Mouse (Mus musculus) gastrocnemius, postnatal 36 days (tissue): Measurements from ENCODE around the gene Slc2a1. TPM values are rescaled to one million over a fixed set of nuclear protein-coding genes. Genes with fewer than 3 reads are reported as not detected.

Experiments
- DNase-seq, 2 experiments: peaks; one replicate each; pipeline ENCODE4 v3.0.0; 2022
- intact Hi-C: fragments of 180-260 bp; cut with DNase I; formaldehyde crosslinking; loops from one replicate; pipeline ENCODE4 v1.15.1; 2025
- total RNA-seq, 2 experiments: library from RNA; stranded (reverse); gene quantifications; 2 replicates each; pipeline ENCODE4 v1.2.3; 2021

Slc2a1 gene
- total RNA-seq, 2 experiments from 2014 or later, result 4.3 to 5.0 TPM

- DNase-seq, result no peak
- intact Hi-C loops, result no loop called here
These were observed 11.1 kb upstream of the Slc2a1 start for GRCm38 (mm10) chr4:119097421-119097820.

- DNase-seq, result no peak
- intact Hi-C loops, result no loop called here
These were observed 10.0 kb upstream of the Slc2a1 start for GRCm38 (mm10) chr4:119098216-119099210.

- intact Hi-C loops, result no loop called here
- DNase-seq, result no peak
These were observed 7.1 kb upstream of the Slc2a1 start for GRCm38 (mm10) chr4:119101392-119101791.

GRCm38 (mm10) chr4:119102350-119103126 lies 6.0 kb upstream of the Slc2a1 start:
- intact Hi-C loops, result no loop called here
- no peak for DNase-seq

- intact Hi-C loops, result no loop called here
- DNase-seq, result no peak
These were observed 3.7 kb upstream of the Slc2a1 start for GRCm38 (mm10) chr4:119104847-119105246.

- DNase-seq, result peak in 1 of 2 experiments; percentile 27
- intact Hi-C loops, result no loop called here
These were observed 2.8 kb upstream of the Slc2a1 start for GRCm38 (mm10) chr4:119105704-119106103.

- intact Hi-C loops, result no loop called here
- DNase-seq, result no peak
These were observed 644 bp upstream of the Slc2a1 start for GRCm38 (mm10) chr4:119107867-119108266.

- DNase-seq, result no peak
- intact Hi-C loops, result no loop called here
These were observed 1.1 kb downstream of the Slc2a1 start for GRCm38 (mm10) chr4:119109640-119110039.

- intact Hi-C loops, result no loop called here
- no peak for DNase-seq
These were observed 2.0 kb downstream of the Slc2a1 start for GRCm38 (mm10) chr4:119110512-119110911.

GRCm38 (mm10) chr4:119111410-119111809 lies 2.9 kb downstream of the Slc2a1 start:
- no peak for DNase-seq
- intact Hi-C loops, result no loop called here

GRCm38 (mm10) chr4:119112256-119112885 lies 3.9 kb downstream of the Slc2a1 start:
- DNase-seq, result no peak
- intact Hi-C loops, result no loop called here

GRCm38 (mm10) chr4:119115611-119116070 lies 7.1 kb downstream of the Slc2a1 start:
- intact Hi-C loops, result no loop called here
- DNase-seq, result no peak

- no peak for DNase-seq
- intact Hi-C loops, result no loop called here
These were observed 7.8 kb downstream of the Slc2a1 start for GRCm38 (mm10) chr4:119116336-119116735.

GRCm38 (mm10) chr4:119117571-119117970 lies 9.1 kb downstream of the Slc2a1 start:
- no peak for DNase-seq
- intact Hi-C loops, result no loop called here

GRCm38 (mm10) chr4:119118659-119119077 lies 10.2 kb downstream of the Slc2a1 start:
- no peak for DNase-seq
- intact Hi-C loops, result no loop called here

GRCm38 (mm10) chr4:119119354-119119753 lies 10.8 kb downstream of the Slc2a1 start:
- DNase-seq, result no peak
- intact Hi-C loops, result no loop called here

- no peak for DNase-seq
- intact Hi-C loops, result no loop called here
These were observed 11.6 kb downstream of the Slc2a1 start for GRCm38 (mm10) chr4:119120095-119120494.

- peak; percentile 48 to 67 for DNase-seq
- intact Hi-C loops, result no loop called here
These were observed 12.7 kb downstream of the Slc2a1 start for GRCm38 (mm10) chr4:119121249-119121648.

GRCm38 (mm10) chr4:119124771-119125273 lies 16.3 kb downstream of the Slc2a1 start:
- DNase-seq, result no peak
- intact Hi-C loops, result no loop called here

- intact Hi-C loops, result no loop called here
- no peak for DNase-seq
These were observed 17.2 kb downstream of the Slc2a1 start for GRCm38 (mm10) chr4:119125577-119126270.
